Mouse (Mus musculus): ENCODE measurements around the gene Afap1.

DNA sequence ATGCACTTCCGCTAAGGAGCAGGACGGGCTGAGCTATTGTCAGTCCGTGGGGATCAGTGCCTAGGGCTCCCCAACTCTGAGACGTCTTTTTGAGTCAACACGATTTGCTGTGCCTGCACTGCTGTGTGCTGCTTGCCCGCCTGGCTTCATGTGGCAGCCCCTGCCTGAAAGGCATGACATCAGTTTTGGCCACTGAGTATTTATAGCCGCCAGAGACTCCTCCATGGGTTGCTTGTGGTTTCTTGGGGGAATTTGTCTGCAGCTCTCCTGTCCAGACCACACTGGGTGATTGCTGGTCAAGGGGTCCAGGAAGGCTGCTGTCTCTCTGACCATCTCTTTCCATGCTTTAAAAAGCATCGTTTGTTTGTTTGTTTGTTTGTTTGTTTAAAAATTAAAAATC is 12.2 kb downstream of the Afap1 start:
- TF ChIP-seq CTCF (IDR thresholded peaks at IDR 0.05; ENCODE audit: low read depth), result no peak
- no peak for TF ChIP-seq EP300 (IDR thresholded peaks at IDR 0.05; ENCODE audit: low read depth)

Measured in liver, postnatal 0 days (tissue).